Mouse (Mus musculus) adipocyte (in vitro differentiated cells): ENCODE data around the gene Dlg2.

ENCODE experiments used
- DNase-seq: peaks from one replicate; pipeline ENCODE4 v3.0.0-alpha.2; 2016; ENCODE audit warnings: low spot score

Gene Dlg2

GRCm38 (mm10) chr7:92460578-92460977, 1984.1 kb downstream of the Dlg2 start:
- DNase-seq, result peak; percentile 37

- DNase-seq, result no peak
These were observed 1984.8 kb downstream of the Dlg2 start for GRCm38 (mm10) chr7:92461256-92461655.

GRCm38 (mm10) chr7:92463080-92463877, 1986.8 kb downstream of the Dlg2 start:
- DNase-seq, result no peak

- no peak for DNase-seq
These were observed 1987.8 kb downstream of the Dlg2 start for GRCm38 (mm10) chr7:92464290-92464689.

GRCm38 (mm10) chr7:92479143-92479542, 2002.7 kb downstream of the Dlg2 start:
- DNase-seq, result no peak

- no peak for DNase-seq
These were observed 2003.3 kb downstream of the Dlg2 start for GRCm38 (mm10) chr7:92479748-92480147.

- DNase-seq, result no peak
These were observed 2006.9 kb downstream of the Dlg2 start for GRCm38 (mm10) chr7:92483346-92483745.

- DNase-seq, result no peak
These were observed 2009.6 kb downstream of the Dlg2 start for GRCm38 (mm10) chr7:92485881-92486710.

- no peak for DNase-seq
These were observed 2010.4 kb downstream of the Dlg2 start for GRCm38 (mm10) chr7:92486878-92487277.

- peak; percentile 87 for DNase-seq
These were observed 2015.8 kb downstream of the Dlg2 start for GRCm38 (mm10) chr7:92492262-92492661.

GRCm38 (mm10) chr7:92493521-92493920, 2017.0 kb downstream of the Dlg2 start:
- peak; percentile 23 for DNase-seq
